12 mouse cellular contexts compared by ENCODE assay signal in the genomic region with DNA sequence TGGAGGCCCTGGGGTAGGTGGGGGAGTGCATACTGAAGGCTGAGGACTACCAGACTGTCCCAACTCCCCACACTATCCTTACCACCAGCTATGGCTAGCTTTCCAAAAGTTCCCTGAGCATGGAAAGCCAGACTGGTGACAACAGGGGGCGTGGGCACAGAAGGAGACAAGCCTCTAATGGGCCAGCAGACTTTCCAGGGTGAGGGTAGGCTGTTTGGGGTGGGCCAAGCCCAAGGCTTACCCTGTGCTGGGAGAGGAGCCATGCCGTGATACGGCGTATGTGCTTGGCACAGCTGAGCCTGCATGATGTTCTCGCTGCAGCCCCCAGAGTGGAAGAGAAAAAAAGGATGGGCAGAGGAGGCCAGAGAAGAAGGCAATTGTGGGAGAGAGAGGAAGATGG. TPM values are rescaled to one million over a fixed set of nuclear protein-coding genes. Genes with fewer than 3 reads are reported as not detected.
"Had no signal": no experiment of that assay in that cellular context is flagged by ENCODE, and none has a peak within 500 bp of the region (broad histone marks: within the 10 kb centered on the region; RNA-seq: fewer than 3 reads in every experiment).

No protein-coding gene starts in this region.

- DNase-seq: kidney, adult 18-20 months; kidney, adult 9 months; liver, embryonic 13.5 days; lung, adult 2 months; lung, postnatal 14 days; lung, postnatal 4 days; midbrain, embryonic 14.5 days; thymus, adult 18-20 months; thymus, postnatal 36 days had no signal

RNA-seq across cellular contexts. Expression of gene Fbxo41, which starts 22.8 kb away (rescaled TPM):
- total RNA-seq: liver, adult 2 months; megakaryocyte progenitor cell, adult 5-6 weeks; megakaryocyte-erythroid progenitor cell, adult 5-6 weeks had no signal

RNA-seq across cellular contexts. Expression of gene Egr4, which starts 33.4 kb away (rescaled TPM):
- total RNA-seq: liver, adult 2 months; megakaryocyte progenitor cell, adult 5-6 weeks had no signal
